Comparison of ENCODE assay signal across 12 mouse cellular contexts in genomic region chr7:135376932-135377331, GRCm38 (mm10). TPM values are rescaled to one million over a fixed set of nuclear protein-coding genes. Genes with fewer than 3 reads are reported as not detected.
DNase-seq lines count a peak whose midpoint lies in the region; ATAC-seq and TF ChIP-seq lines count a peak whose summit lies in the region.
"Had no signal": no experiment of that assay in that cellular context is flagged by ENCODE, and none has a peak within 500 bp of the region (broad histone marks: within the 10 kb centered on the region; RNA-seq: fewer than 3 reads in every experiment).

No protein-coding gene starts in this region.

- H3K4me1 ChIP-seq in lung, embryonic 14.5 days (ENCODE audit: insufficient read depth) = no peaks in the 10 kb centered on the region
- H3K4me1 ChIP-seq in hindbrain, postnatal 0 days (ENCODE audit: insufficient read depth, low read length) = no peaks in the 10 kb centered on the region
- 0 out of 2 replicates have a peak, but pooled peaks cover 9% of the 10 kb centered on the region for H3K4me1 ChIP-seq in neural tube, embryonic 15.5 days
- H3K4me1 ChIP-seq: embryonic facial prominence, embryonic 15.5 days; megakaryocyte, embryonic 14.5 days had no signal

- peak; percentile 6 to 20 for DNase-seq in cerebellum, postnatal 14 days
- DNase-seq in cerebellum, adult 11 months = no peak
- DNase-seq in lung, embryonic 14.5 days = peak; percentile 26
- DNase-seq in lung, postnatal 25 days (ENCODE audit: low spot score) = no peak
- no peak for DNase-seq in hindbrain, postnatal 0 days (ENCODE audit: low spot score)
- peak; percentile 63 for DNase-seq in testis, postnatal 10 days (ENCODE audit: low spot score)
- DNase-seq in left cerebral cortex, adult 18-20 months (ENCODE audit: low spot score in 2 of 2) = no peak

- no peaks in the 10 kb centered on the region for H3K27me3 ChIP-seq in lung, embryonic 14.5 days (ENCODE audit: insufficient read depth, low read length)
- no peaks in the 10 kb centered on the region for H3K27me3 ChIP-seq in hindbrain, postnatal 0 days (ENCODE audit: insufficient read depth, low read length)
- no peaks in the 10 kb centered on the region for H3K27me3 ChIP-seq in neural tube, embryonic 15.5 days (replicated peaks)
- H3K27me3 ChIP-seq: embryonic facial prominence, embryonic 15.5 days had no signal

- H3K4me3 ChIP-seq in lung, embryonic 14.5 days (ENCODE audit: low read depth, low read length) = no peak overlapping the region
- no peak overlapping the region for H3K4me3 ChIP-seq in hindbrain, postnatal 0 days (ENCODE audit: low read length)
- H3K4me3 ChIP-seq in neural tube, embryonic 15.5 days (replicated peaks) = no peak overlapping the region
- H3K4me3 ChIP-seq: embryonic facial prominence, embryonic 15.5 days; megakaryocyte, embryonic 14.5 days had no signal

- H3K4me2 ChIP-seq in lung, embryonic 14.5 days = no peak overlapping the region
- H3K4me2 ChIP-seq in hindbrain, postnatal 0 days (ENCODE audit: low read depth, low read length) = no peak overlapping the region
- H3K4me2 ChIP-seq in neural tube, embryonic 15.5 days = no peak overlapping the region
- H3K4me2 ChIP-seq: embryonic facial prominence, embryonic 15.5 days had no signal

- H3K27ac ChIP-seq in lung, embryonic 14.5 days (ENCODE audit: low read depth) = no peak overlapping the region
- no peak overlapping the region for H3K27ac ChIP-seq in hindbrain, postnatal 0 days
- H3K27ac ChIP-seq in neural tube, embryonic 15.5 days (replicated peaks) = no peak overlapping the region; the same call in 1 of the 2 replicates
- H3K27ac ChIP-seq: embryonic facial prominence, embryonic 15.5 days had no signal

- no peaks in the 10 kb centered on the region for H3K9me3 ChIP-seq in lung, embryonic 14.5 days (ENCODE audit: low read depth, low read length)
- no peaks in the 10 kb centered on the region for H3K9me3 ChIP-seq in hindbrain, postnatal 0 days (ENCODE audit: low read length)
- no peaks in the 10 kb centered on the region for H3K9me3 ChIP-seq in neural tube, embryonic 15.5 days (replicated peaks)
- H3K9me3 ChIP-seq: embryonic facial prominence, embryonic 15.5 days; megakaryocyte, embryonic 14.5 days had no signal

- no peak for ATAC-seq in lung, embryonic 14.5 days (ENCODE audit: insufficient read depth)
- no peak for ATAC-seq in hindbrain, postnatal 0 days
- no peak for ATAC-seq in neural tube, embryonic 15.5 days (ENCODE audit: low FRiP score)

- H3K36me3 ChIP-seq in lung, embryonic 14.5 days (ENCODE audit: insufficient read depth) = no peaks in the 10 kb centered on the region
- H3K36me3 ChIP-seq in hindbrain, postnatal 0 days (ENCODE audit: insufficient read depth, low read length) = no peaks in the 10 kb centered on the region
- H3K36me3 ChIP-seq in neural tube, embryonic 15.5 days = no peaks in the 10 kb centered on the region
- H3K36me3 ChIP-seq: embryonic facial prominence, embryonic 15.5 days had no signal

- WGBS in lung, embryonic 14.5 days = 63% methylated on average over 5 of the region's 5 CpGs
- 74% methylated on average over 5 of the region's 5 CpGs for WGBS in hindbrain, postnatal 0 days
- WGBS in neural tube, embryonic 15.5 days = 66% methylated on average over 5 of the region's 5 CpGs

- no peak overlapping the region for H3K9ac ChIP-seq in lung, embryonic 14.5 days
- H3K9ac ChIP-seq in hindbrain, postnatal 0 days (replicated peaks; ENCODE audit: low read length) = no peak overlapping the region
- no peak overlapping the region for H3K9ac ChIP-seq in neural tube, embryonic 15.5 days (replicated peaks)
- H3K9ac ChIP-seq: embryonic facial prominence, embryonic 15.5 days had no signal

- peak; percentile 53 for TF ChIP-seq CTCF in lung, embryonic 14.5 days (IDR thresholded peaks at IDR 0.05; ENCODE audit: low read depth)
- peak; percentile 52 for TF ChIP-seq CTCF in hindbrain, postnatal 0 days (IDR thresholded peaks at IDR 0.05; ENCODE audit: low read depth)

RNA-seq across cellular contexts. Expression of gene Foxi2, which starts 33.2 kb away (rescaled TPM):
- not detected in 2 replicates for polyA plus RNA-seq in lung, embryonic 14.5 days (2014; fragmentation: Nextera tagmentation; extraction: Ambion mirVana)
- total RNA-seq in hindbrain, postnatal 0 days (2014; rRNA removed) = 0.21 TPM in 1 of 2 replicates, not detected in the other
- 0.06 TPM in 1 of 2 replicates, not detected in the other for polyA plus RNA-seq in hindbrain, postnatal 0 days (2015; fragmentation: Nextera tagmentation; extraction: Ambion mirVana)
- polyA plus RNA-seq in neural tube, embryonic 15.5 days (2015; fragmentation: Nextera tagmentation; extraction: Ambion mirVana) = not detected in 2 replicates
- not detected for total RNA-seq in left cerebral cortex, adult 18-20 months (2021)
- polyA plus RNA-seq: intestine, embryonic 14.5 days; stomach, embryonic 16.5 days had no signal

Comparison
In these comparisons a context has a peak if more than half of its experiments do, and no peak if none do; other contexts are left out.
1. DNase-seq: peak in cerebellum, postnatal 14 days (2 of 2), lung, embryonic 14.5 days (single experiment) and testis, postnatal 10 days (single experiment); none in cerebellum, adult 11 months (single experiment), lung, postnatal 25 days (single experiment), hindbrain, postnatal 0 days (single experiment) and left cerebral cortex, adult 18-20 months (0 of 2).